Mouse (Mus musculus) ovary, postnatal 14 days (tissue): ENCODE measurements around the gene Brd2.
"Not testable (repeated sequence)": the region's sequence is repeated elsewhere in the genome, so short reads cannot be mapped to it uniquely, and the experiment has no call there.

ENCODE experiments used
- DNase-seq: peaks from one replicate; pipeline ENCODE4 v3.0.0; 2022; ENCODE audit warnings: low spot score

Brd2 gene

GRCm38 (mm10) chr17:34122188-34122984 is at the start of gene Brd2:
Gene Brd2 (minus strand): TSS chr17:34122634.
- DNase-seq: peak; percentile 95

GRCm38 (mm10) chr17:34170877-34171498 is 48.6 kb upstream of the Brd2 start:
- peak; percentile 84 for DNase-seq

- no peak for DNase-seq
Measured at GRCm38 (mm10) chr17:34170487-34170876, 48.0 kb upstream of the Brd2 start.

DNA sequence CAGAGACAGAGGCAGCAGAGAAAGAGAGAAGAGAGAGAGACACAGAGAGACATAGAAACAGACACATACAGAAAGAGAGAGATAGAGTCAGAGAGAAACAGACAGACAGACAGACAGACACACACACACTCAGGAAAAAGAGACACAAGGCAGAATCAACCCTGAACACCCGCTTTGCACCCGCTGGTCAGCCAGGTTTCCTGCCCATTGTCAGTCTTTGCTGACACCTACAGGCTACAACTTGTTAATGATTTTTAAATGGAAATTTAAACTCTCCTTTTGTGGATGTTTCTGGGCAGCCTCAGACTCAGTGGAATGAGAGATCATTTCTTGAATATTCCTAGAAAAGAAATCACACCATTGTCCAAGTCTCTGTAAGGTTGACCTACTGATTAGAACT is 46.8 kb upstream of the Brd2 start:
- DNase-seq: peak; percentile 13

DNA sequence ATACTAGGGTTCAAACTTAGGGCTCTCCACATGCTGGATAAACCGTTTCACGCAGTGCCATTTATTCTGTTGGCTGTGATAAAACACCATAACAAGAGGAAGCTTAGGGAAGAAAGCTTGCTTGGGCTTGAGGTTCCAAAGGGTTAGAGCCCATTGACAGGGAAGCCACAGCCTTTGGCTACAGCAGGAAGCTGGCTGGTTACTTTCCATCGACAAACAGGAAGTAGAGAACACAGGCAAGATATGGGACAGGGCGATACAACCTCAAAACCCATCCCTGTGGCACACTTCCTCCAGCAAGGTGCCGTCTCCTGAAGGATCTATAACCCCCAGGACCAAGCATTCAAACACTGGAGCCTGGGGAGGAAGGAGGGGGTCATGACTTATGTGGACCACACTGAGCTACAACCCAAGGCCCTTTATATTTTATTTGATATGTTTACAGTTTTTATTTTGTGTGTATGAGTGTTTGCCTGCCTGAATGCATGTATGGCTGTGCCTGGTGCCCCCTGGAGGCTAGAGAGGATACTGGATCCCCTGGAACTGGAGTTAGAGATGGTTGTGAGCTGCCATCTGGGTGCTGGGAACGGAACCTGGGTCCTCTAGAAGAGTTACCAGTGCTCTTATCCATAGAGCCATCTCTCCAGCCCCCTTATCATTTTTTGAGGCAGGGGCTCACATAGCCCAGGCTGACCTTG is 42.7 kb upstream of the Brd2 start:
- no peak for DNase-seq

DNA sequence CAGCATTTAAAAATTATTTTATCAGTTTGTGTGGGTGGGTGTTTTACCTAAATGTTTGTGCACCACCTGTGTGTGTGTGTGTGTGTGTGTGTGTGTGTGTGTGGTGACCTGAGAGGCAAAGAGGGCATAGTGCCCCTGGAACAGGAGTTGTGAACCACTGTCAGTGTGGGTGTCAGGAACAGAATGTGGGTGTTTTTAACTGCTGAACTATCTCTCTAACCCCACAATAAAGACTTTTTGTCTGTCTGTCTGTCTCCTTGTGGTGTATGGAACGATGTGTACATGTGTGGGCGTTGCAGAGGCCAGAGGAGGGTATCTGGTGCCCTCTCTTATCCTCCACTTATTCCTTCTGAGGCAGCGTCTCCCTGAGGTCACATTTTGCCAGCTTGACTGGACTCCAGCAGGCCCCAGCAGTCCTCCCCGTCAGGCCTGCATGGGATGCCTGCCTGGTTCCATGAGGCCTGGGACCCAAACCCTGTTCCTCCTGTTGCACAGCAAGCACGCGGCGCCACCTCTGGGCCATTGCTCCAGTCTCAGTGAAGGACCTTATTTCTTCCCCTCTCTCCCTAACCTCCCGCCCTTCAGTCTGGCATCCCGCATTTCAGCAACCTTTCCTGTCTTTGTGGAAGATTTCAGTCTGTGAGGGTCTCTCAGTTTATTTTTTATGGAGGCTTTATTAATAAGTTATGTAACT is 41.9 kb upstream of the Brd2 start:
- DNase-seq: no peak

DNA sequence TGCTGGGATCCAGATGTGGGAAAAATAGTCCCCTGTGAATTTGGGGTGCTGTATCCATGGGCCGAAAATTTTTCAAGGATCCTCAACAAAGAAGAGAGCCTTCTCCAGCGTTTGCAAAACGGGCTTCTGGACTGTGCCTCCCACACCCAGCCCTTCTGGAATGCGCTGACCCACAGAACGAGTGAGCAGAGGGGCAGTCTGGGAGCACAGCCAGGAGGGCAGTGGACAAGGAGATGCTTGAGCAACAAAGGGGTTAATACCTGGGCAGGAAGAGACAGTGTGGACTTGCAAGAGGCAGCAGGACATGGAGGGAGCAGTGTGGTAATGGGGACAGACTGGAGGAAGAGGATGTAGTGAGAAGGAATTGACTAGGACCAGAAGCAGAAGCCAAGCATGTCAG is 33.1 kb upstream of the Brd2 start:
- no peak for DNase-seq

DNA sequence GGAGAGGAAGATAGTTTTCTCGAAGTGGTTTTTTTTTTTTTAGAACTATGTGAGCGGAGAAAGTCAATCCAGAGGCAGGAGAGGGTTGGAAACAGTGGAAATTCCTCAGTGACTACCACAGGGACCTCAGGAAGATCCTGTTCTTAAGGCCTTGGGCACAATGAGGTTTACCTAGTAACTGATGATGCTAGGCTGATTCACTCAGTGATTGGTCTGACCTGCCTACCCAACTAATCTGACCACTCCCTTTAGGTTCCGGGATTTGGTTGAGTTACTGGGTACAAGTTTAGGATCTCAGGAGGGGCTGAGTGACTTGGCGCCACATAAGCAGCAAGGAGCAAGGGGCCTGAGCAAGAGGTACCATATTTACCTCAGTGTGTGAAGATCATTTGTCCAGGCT is 30.5 kb upstream of the Brd2 start, which contains the start of gene H2-DMb1:
Gene H2-DMb1, plus strand, starts transcription at position 150 of the 400 bp plus-strand sequence.
- peak; percentile 53 for DNase-seq

- DNase-seq: no peak
Measured at GRCm38 (mm10) chr17:34144960-34145371, 22.5 kb upstream of the Brd2 start.

DNA sequence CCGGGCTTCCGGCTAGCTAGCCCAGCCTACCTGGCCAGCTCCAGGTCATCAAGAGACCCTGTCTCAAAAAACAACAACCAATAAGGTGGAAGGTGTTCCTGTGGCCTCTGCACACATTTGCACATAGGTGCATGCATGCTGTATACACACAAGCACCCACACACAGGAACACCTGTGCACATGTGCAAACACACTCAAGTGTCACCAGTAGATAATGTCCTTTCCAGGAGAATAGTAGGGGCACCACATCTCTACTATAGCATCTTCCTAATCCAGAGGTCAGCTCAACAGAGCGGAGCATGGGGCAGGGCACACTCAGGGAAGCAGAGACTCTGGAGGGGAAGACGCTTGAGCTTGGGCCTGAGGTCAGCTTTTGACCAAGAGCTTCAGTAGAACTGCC is 21.8 kb upstream of the Brd2 start:
- DNase-seq: not testable (repeated sequence)

GRCm38 (mm10) chr17:34143461-34143860 is 21.0 kb upstream of the Brd2 start:
- no peak for DNase-seq

GRCm38 (mm10) chr17:34143033-34143432 is 20.6 kb upstream of the Brd2 start, which contains the start of gene H2-DMb2:
Gene H2-DMb2 (plus strand): TSS chr17:34143307.
- no peak for DNase-seq

DNA sequence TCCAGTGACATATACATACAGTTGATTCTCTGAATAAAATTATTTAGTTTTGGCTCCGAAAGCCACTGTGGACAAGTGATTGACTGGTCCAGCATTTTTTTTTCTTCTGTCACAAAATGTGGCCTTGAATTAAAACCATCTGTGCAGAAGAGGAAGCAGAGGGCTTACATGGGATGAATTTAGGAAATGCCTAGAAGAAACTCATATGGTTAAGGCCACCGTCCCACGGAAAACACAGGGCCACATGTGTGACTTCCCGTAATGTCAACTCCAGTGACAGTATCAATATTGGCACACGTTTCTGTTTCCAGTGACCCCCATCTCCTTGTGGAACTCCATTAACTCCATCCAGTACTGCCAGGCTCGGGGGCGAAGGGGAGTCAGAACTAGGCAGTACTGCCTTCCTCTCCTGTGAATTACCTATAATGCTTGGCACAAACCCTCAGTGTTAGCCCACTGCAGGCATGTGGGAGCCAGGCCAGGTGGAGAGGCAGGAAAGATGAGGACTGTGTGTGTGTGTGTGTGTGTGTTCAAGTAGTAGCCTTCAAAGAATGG is 20.1 kb upstream of the Brd2 start:
- no peak for DNase-seq

GRCm38 (mm10) chr17:34141448-34141847 is 19.0 kb upstream of the Brd2 start:
- DNase-seq: no peak

GRCm38 (mm10) chr17:34140240-34140639 is 17.8 kb upstream of the Brd2 start:
- no peak for DNase-seq

- DNase-seq: no peak
Measured at GRCm38 (mm10) chr17:34139416-34139815, 17.0 kb upstream of the Brd2 start.

GRCm38 (mm10) chr17:34138655-34139054 is 16.2 kb upstream of the Brd2 start:
- no peak for DNase-seq

GRCm38 (mm10) chr17:34137601-34138000 is 15.2 kb upstream of the Brd2 start:
- DNase-seq: no peak

DNA sequence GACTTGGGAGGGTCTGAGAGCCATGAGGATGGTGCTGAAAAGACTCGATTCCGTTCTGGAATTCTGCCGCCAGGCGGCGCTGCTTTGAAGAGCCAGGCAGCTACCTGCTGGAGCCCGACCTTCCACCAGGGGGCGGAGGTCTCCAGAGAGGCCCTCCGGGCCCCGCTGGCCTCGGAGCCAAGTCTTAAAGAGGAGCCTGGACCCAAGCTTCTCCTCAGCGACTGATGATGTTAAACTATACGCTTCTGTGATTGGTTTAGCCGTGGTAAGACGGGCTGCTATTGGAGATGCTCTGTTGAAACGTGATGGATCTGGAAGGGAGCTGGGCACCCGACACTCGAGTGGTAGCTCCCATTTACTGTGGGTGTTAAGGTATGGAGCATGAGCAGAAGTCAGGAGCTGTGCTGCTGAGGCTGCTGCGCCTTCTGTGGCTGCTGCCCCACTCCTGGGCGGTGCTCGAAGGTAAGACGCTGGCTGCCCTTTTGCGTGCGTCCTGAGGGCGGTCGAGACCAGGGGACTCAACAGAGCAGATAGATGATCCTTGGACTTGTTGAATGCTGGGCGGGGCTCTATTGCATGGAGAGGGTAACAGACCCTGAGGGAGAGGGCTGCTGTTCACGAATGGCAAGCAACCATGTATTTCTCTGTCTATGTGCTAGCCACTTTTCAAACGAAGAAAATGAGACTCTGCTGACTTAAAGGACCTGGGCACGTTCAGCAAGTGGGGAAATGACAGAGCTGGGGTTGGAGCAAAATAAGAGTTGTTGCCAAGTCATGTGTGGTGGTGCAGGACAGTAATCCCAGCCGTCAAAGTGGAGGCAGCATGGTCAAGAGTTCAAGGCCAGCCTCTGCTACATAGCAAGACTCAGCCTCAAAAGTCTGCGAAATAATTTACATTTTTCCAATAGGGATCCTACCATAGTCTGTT is 13.1 kb upstream of the Brd2 start:
- peak; percentile 99 for DNase-seq

GRCm38 (mm10) chr17:34134451-34134850 is 12.0 kb upstream of the Brd2 start:
- no peak for DNase-seq

- DNase-seq: no peak
Measured at GRCm38 (mm10) chr17:34133289-34133688, 10.9 kb upstream of the Brd2 start.
